Mouse (Mus musculus): ENCODE data around the gene Spata32. TPM values are rescaled to one million over a fixed set of nuclear protein-coding genes. Genes with fewer than 3 reads are reported as not detected.
A peak's percentile ranks its signal among the peaks of the same experiment; 100 is the strongest.

Spata32 gene
- polyA plus RNA-seq, 1 experiment from 2014 or later = not detected

GRCm38 (mm10) chr11:103171703-103172391 is 46.4 kb downstream of the Spata32 start:
- H3K4me2 ChIP-seq (ENCODE audit: low read length) = peak overlapping the region; percentile 84
- DNase-seq (ENCODE audit: low spot score) (no peak), ATAC-seq (no peak)
- H3K9me3 ChIP-seq (replicated peaks; ENCODE audit: control insufficient read depth, low read length) = no peaks in the 10 kb centered on the region
- H3K27ac ChIP-seq (ENCODE audit: low read depth, low read length) = no peak overlapping the region
- no peaks in the 10 kb centered on the region for H3K36me3 ChIP-seq (ENCODE audit: control insufficient read depth, insufficient read depth, low read length)
- peak overlapping the region; percentile 63 for H3K4me3 ChIP-seq (ENCODE audit: low read depth, low read length)
- H3K9ac ChIP-seq (ENCODE audit: low read length) = no peak overlapping the region
- peaks cover 32% of the 10 kb centered on the region for H3K27me3 ChIP-seq (replicated peaks; ENCODE audit: control insufficient read depth, insufficient read depth, low read length)
- WGBS = 51% methylated on average over 9 of the region's 9 CpGs
- no peaks in the 10 kb centered on the region for H3K4me1 ChIP-seq (ENCODE audit: control insufficient read depth, insufficient read depth, low read length)

- no peaks in the 10 kb centered on the region for H3K4me1 ChIP-seq (ENCODE audit: control insufficient read depth, insufficient read depth, low read length)
- H3K4me3 ChIP-seq (ENCODE audit: low read depth, low read length) = peak overlapping the region; percentile 63
- ATAC-seq (no peak), DNase-seq (ENCODE audit: low spot score) (no peak)
- H3K9ac ChIP-seq (ENCODE audit: low read length) = peak overlapping the region; percentile 68
- no peaks in the 10 kb centered on the region for H3K36me3 ChIP-seq (ENCODE audit: control insufficient read depth, insufficient read depth, low read length)
- H3K9me3 ChIP-seq (replicated peaks; ENCODE audit: control insufficient read depth, low read length) = no peaks in the 10 kb centered on the region
- H3K27ac ChIP-seq (ENCODE audit: low read depth, low read length) = no peak overlapping the region
- peaks cover 32% of the 10 kb centered on the region for H3K27me3 ChIP-seq (replicated peaks; ENCODE audit: control insufficient read depth, insufficient read depth, low read length)
- peak overlapping the region; percentile 84 for H3K4me2 ChIP-seq (ENCODE audit: low read length)
- 0% methylated on average over 16 of the region's 23 CpGs for WGBS
Measured at GRCm38 (mm10) chr11:103171286-103171620, 47.0 kb downstream of the Spata32 start.

- peak; percentile 87 for ATAC-seq
- H3K4me1 ChIP-seq (ENCODE audit: control insufficient read depth, insufficient read depth, low read length) = no peaks in the 10 kb centered on the region
- DNase-seq (ENCODE audit: low spot score) = peak; percentile 66
- H3K4me3 ChIP-seq (ENCODE audit: low read depth, low read length) = peak within 1 kb of the TSS; percentile 63
- H3K36me3 ChIP-seq (ENCODE audit: control insufficient read depth, insufficient read depth, low read length) = no peaks in the 10 kb centered on the region
- no peaks in the 10 kb centered on the region for H3K9me3 ChIP-seq (replicated peaks; ENCODE audit: control insufficient read depth, low read length)
- H3K9ac ChIP-seq (ENCODE audit: low read length) = peak within 1 kb of the TSS; percentile 68
- H3K4me2 ChIP-seq (ENCODE audit: low read length) = peak within 1 kb of the TSS; percentile 84
- H3K27me3 ChIP-seq (replicated peaks; ENCODE audit: control insufficient read depth, insufficient read depth, low read length) = peaks cover 32% of the 10 kb centered on the region
- whole genome bisulfite sequencing = 1% methylated on average over 50 of the region's 84 CpGs
- no peak within 1 kb of the TSS for H3K27ac ChIP-seq (ENCODE audit: low read depth, low read length)
Measured at GRCm38 (mm10) chr11:103170494-103171285, 47.5 kb downstream of the Spata32 start, which contains the start of gene Fmnl1. TSS of gene Fmnl1 (plus strand) at chr11:103171107.

DNA sequence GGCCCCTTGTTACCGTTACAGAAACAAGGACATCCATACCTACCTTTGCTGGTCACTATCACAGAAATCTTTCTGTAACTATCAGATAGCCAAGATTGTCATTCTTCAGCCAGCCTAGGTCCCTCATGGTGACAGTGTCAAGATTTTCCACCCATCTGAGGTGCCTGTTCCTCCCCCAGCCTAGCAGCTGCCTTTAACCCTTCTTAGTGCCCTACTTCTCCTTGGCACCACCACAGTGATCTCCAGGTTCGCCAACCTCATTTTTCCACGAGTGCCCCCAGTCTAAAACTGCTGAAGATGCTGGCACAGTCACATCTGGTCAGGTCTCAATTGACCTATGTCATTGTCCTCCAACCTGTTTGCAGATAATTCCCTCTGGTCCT is 48.1 kb downstream of the Spata32 start:
- Histone ChIP-seq H3K36me3 (ENCODE audit: control insufficient read depth, insufficient read depth, low read length) (no peaks in the 10 kb centered on the region), H3K4me3 (ENCODE audit: low read depth, low read length) (peak overlapping the region; percentile 63), H3K4me2 (ENCODE audit: low read length) (peak overlapping the region; percentile 84), H3K27ac (ENCODE audit: low read depth, low read length) (no peak overlapping the region), H3K4me1 (ENCODE audit: control insufficient read depth, insufficient read depth, low read length) (no peaks in the 10 kb centered on the region), H3K9me3 (replicated peaks; ENCODE audit: control insufficient read depth, low read length) (no peaks in the 10 kb centered on the region), H3K27me3 (replicated peaks; ENCODE audit: control insufficient read depth, insufficient read depth, low read length) (peaks cover 32% of the 10 kb centered on the region), H3K9ac (ENCODE audit: low read length) (peak overlapping the region; percentile 68)
- DNase-seq (ENCODE audit: low spot score) (no peak), ATAC-seq (no peak)
- 42% methylated on average over 3 of the region's 3 CpGs for WGBS

- no peak for DNase-seq (ENCODE audit: low spot score)
- Histone ChIP-seq H3K27ac (ENCODE audit: low read depth, low read length) (no peak overlapping the region), H3K27me3 (replicated peaks; ENCODE audit: control insufficient read depth, insufficient read depth, low read length) (peaks cover 32% of the 10 kb centered on the region), H3K4me2 (ENCODE audit: low read length) (no peak overlapping the region), H3K4me3 (ENCODE audit: low read depth, low read length) (no peak overlapping the region), H3K9ac (ENCODE audit: low read length) (no peak overlapping the region), H3K36me3 (ENCODE audit: control insufficient read depth, insufficient read depth, low read length) (no peaks in the 10 kb centered on the region), H3K4me1 (ENCODE audit: control insufficient read depth, insufficient read depth, low read length) (no peaks in the 10 kb centered on the region), H3K9me3 (replicated peaks; ENCODE audit: control insufficient read depth, low read length) (no peaks in the 10 kb centered on the region)
- no peak for ATAC-seq
- WGBS = 77% methylated on average over 5 of the region's 5 CpGs
Measured at GRCm38 (mm10) chr11:103169664-103170063, 48.6 kb downstream of the Spata32 start.

- Histone ChIP-seq H3K36me3 (ENCODE audit: control insufficient read depth, insufficient read depth, low read length) (no peaks in the 10 kb centered on the region), H3K9ac (ENCODE audit: low read length) (no peak overlapping the region), H3K4me1 (ENCODE audit: control insufficient read depth, insufficient read depth, low read length) (no peaks in the 10 kb centered on the region), H3K4me2 (ENCODE audit: low read length) (no peak overlapping the region), H3K27ac (ENCODE audit: low read depth, low read length) (no peak overlapping the region), H3K9me3 (replicated peaks; ENCODE audit: control insufficient read depth, low read length) (no peaks in the 10 kb centered on the region), H3K4me3 (ENCODE audit: low read depth, low read length) (no peak overlapping the region), H3K27me3 (replicated peaks; ENCODE audit: control insufficient read depth, insufficient read depth, low read length) (peaks cover 32% of the 10 kb centered on the region)
- ATAC-seq (no peak), DNase-seq (ENCODE audit: low spot score) (peak; percentile 81)
- 26% methylated on average over 9 of the region's 9 CpGs for WGBS
Measured at GRCm38 (mm10) chr11:103168690-103169390, 49.4 kb downstream of the Spata32 start.

DNA sequence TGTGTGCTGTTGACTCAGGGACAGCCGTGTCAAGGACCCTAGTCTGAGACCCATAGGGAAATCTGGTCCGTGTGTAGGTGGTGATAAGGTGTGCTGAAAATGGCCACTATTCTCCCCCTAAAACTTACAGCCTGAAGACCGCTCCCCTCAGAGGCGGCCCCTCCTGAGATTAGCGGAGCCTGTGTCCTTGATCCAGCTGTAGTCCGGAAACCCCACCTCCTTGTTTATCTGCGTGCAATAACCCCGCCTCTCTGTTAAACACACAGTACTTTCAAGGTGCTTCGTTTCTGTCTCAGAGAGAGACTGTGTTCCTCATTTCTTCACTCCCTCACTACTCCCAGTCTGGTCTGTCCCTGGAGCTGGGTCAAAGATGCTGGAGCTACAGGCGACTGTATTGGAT is 53.8 kb downstream of the Spata32 start:
- Histone ChIP-seq H3K36me3 (ENCODE audit: control insufficient read depth, insufficient read depth, low read length) (no peaks in the 10 kb centered on the region), H3K27ac (ENCODE audit: low read depth, low read length) (no peak overlapping the region), H3K4me3 (ENCODE audit: low read depth, low read length) (no peak overlapping the region), H3K9ac (ENCODE audit: low read length) (no peak overlapping the region), H3K4me1 (ENCODE audit: control insufficient read depth, insufficient read depth, low read length) (no peaks in the 10 kb centered on the region), H3K4me2 (ENCODE audit: low read length) (no peak overlapping the region), H3K27me3 (replicated peaks; ENCODE audit: control insufficient read depth, insufficient read depth, low read length) (peaks cover 1% of the 10 kb centered on the region), H3K9me3 (replicated peaks; ENCODE audit: control insufficient read depth, low read length) (no peaks in the 10 kb centered on the region)
- no peak for DNase-seq (ENCODE audit: low spot score)
- ATAC-seq = no peak
- 28% methylated on average over 10 of the region's 10 CpGs for WGBS

DNA sequence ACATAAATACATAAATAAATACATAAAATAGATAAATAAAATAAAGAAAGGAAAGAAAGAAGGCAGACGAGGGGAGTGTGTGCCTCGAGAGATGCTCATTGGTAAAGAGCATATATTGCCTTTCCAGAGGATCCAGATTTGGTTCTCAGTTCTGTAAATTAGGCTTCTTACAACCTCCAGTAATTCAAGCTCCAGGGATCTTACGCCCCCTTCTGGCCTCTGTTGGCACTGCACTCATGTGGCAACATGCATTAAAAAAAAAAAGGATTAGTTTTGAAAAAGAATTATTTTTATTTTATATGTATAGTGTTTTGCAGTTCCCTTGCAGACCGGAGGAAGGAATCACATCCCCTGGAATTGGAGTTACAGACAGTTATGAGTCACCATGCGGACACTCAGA is 56.1 kb downstream of the Spata32 start:
- Histone ChIP-seq H3K4me3 (ENCODE audit: low read depth, low read length) (no peak overlapping the region), H3K27me3 (replicated peaks; ENCODE audit: control insufficient read depth, insufficient read depth, low read length) (no peaks in the 10 kb centered on the region), H3K9ac (ENCODE audit: low read length) (no peak overlapping the region), H3K9me3 (replicated peaks; ENCODE audit: control insufficient read depth, low read length) (no peaks in the 10 kb centered on the region), H3K36me3 (ENCODE audit: control insufficient read depth, insufficient read depth, low read length) (no peaks in the 10 kb centered on the region), H3K27ac (ENCODE audit: low read depth, low read length) (no peak overlapping the region), H3K4me2 (ENCODE audit: low read length) (no peak overlapping the region), H3K4me1 (ENCODE audit: control insufficient read depth, insufficient read depth, low read length) (no peaks in the 10 kb centered on the region)
- WGBS = 93% methylated on average over 5 of the region's 5 CpGs
- DNase-seq (ENCODE audit: low spot score) (no peak), ATAC-seq (no peak)
